Mouse (Mus musculus) 3134 (cell line): ENCODE measurements around the gene Slc18a3.

Experiments used
- DNase-seq: peaks from one replicate; pipeline ENCODE4 v3.0.0-alpha.2; 2011; ENCODE audit warnings: low spot score; ENCODE audit not compliant: insufficient read length; ENCODE audit errors: extremely low read depth

Gene Slc18a3

GRCm38 (mm10) chr14:32464601-32465505 lies at the start of gene Slc18a3:
TSS of gene Slc18a3 (minus strand) at chr14:32464850.
- no peak for DNase-seq

GRCm38 (mm10) chr14:32513336-32514032 lies 48.8 kb upstream of the Slc18a3 start, which contains the start of gene Ercc6:
TSS of gene Ercc6 (plus strand) at chr14:32513521.
- DNase-seq, result peak; percentile 93

- no peak for DNase-seq
These were observed 48.3 kb upstream of the Slc18a3 start for GRCm38 (mm10) chr14:32512912-32513311.

- no peak for DNase-seq
These were observed 44.9 kb upstream of the Slc18a3 start for GRCm38 (mm10) chr14:32509443-32509961.

- no peak for DNase-seq
These were observed 43.6 kb upstream of the Slc18a3 start for GRCm38 (mm10) chr14:32508105-32508835.

- DNase-seq, result no peak
These were observed 42.6 kb upstream of the Slc18a3 start for GRCm38 (mm10) chr14:32507216-32507615.

- peak; percentile 18 for DNase-seq
These were observed 41.7 kb upstream of the Slc18a3 start for GRCm38 (mm10) chr14:32506329-32506728.

GRCm38 (mm10) chr14:32503897-32504296 lies 39.2 kb upstream of the Slc18a3 start:
- DNase-seq, result no peak

- DNase-seq, result no peak
These were observed 38.4 kb upstream of the Slc18a3 start for GRCm38 (mm10) chr14:32502764-32503688.

GRCm38 (mm10) chr14:32501303-32501702 lies 36.7 kb upstream of the Slc18a3 start:
- DNase-seq, result no peak

GRCm38 (mm10) chr14:32496115-32496850 lies 31.6 kb upstream of the Slc18a3 start:
- DNase-seq, result no peak

- DNase-seq, result peak; percentile 67
These were observed 27.9 kb upstream of the Slc18a3 start for GRCm38 (mm10) chr14:32492521-32492920.

GRCm38 (mm10) chr14:32482061-32482460 lies 17.4 kb upstream of the Slc18a3 start:
- DNase-seq, result no peak

- DNase-seq, result no peak
These were observed 12.9 kb upstream of the Slc18a3 start for GRCm38 (mm10) chr14:32477581-32477980.

GRCm38 (mm10) chr14:32476559-32476958 lies 11.9 kb upstream of the Slc18a3 start:
- DNase-seq, result no peak

- no peak for DNase-seq
These were observed 8.3 kb upstream of the Slc18a3 start for GRCm38 (mm10) chr14:32472996-32473395.

GRCm38 (mm10) chr14:32467606-32468005 lies 3.0 kb upstream of the Slc18a3 start:
- DNase-seq, result no peak

- no peak for DNase-seq
These were observed 1.2 kb upstream of the Slc18a3 start, which contains the start of gene Chat for GRCm38 (mm10) chr14:32465889-32466288. TSS of gene Chat (minus strand) at chr14:32465989.

- DNase-seq, result no peak
These were observed 838 bp upstream of the Slc18a3 start for GRCm38 (mm10) chr14:32465506-32465870.
